Mouse (Mus musculus) liver, embryonic 13.5 days (tissue): ENCODE data around the gene Cbln1. TPM values are rescaled to one million over a fixed set of nuclear protein-coding genes. Genes with fewer than 3 reads are reported as not detected.

ENCODE experiments used
- ATAC-seq: fragments of 200-750 bp; cut with Nextera tagmentation; 2 replicates; pipeline ENCODE4 v1.8.0; 2017; ENCODE audit warnings: low read depth, mild to moderate bottlenecking, moderate number of reproducible peaks, moderate library complexity
- DNase-seq: peaks from one replicate; pipeline ENCODE4 v3.0.0; 2022
- H3K27ac ChIP-seq: fragments of 300-500 bp; sonication (generic); 2 replicates; pipeline ENCODE4 v1.5.1; 2015; ENCODE audit warnings: moderate library complexity, mild to moderate bottlenecking, inconsistent platforms
- H3K27me3 ChIP-seq: fragments of 300-500 bp; sonication (generic); 2 replicates; pipeline ENCODE4 v1.6.1; 2015; ENCODE audit warnings: mild to moderate bottlenecking, inconsistent platforms
- H3K36me3 ChIP-seq: fragments of 300-500 bp; sonication (generic); 2 replicates; pipeline ENCODE4 v1.6.1; 2015; ENCODE audit warnings: mild to moderate bottlenecking, inconsistent platforms
- H3K4me1 ChIP-seq: fragments of 300-500 bp; sonication (generic); replicated peaks from 2 replicates; pipeline ENCODE4 v1.6.1; 2015; ENCODE audit warnings: inconsistent platforms
- H3K4me2 ChIP-seq: fragments of 300-500 bp; sonication (generic); 2 replicates; pipeline ENCODE4 v1.6.1; 2015; ENCODE audit warnings: inconsistent platforms, mild to moderate bottlenecking, moderate library complexity
- H3K4me3 ChIP-seq: fragments of 300-500 bp; sonication (generic); replicated peaks from 2 replicates; pipeline ENCODE4 v1.5.1; 2015; ENCODE audit warnings: mild to moderate bottlenecking, inconsistent platforms
- H3K9ac ChIP-seq: fragments of 300-500 bp; sonication (generic); 2 replicates; pipeline ENCODE4 v1.6.1; 2015; ENCODE audit warnings: mild to moderate bottlenecking, inconsistent platforms
- H3K9me3 ChIP-seq: fragments of 300-500 bp; sonication (generic); replicated peaks from 2 replicates; pipeline ENCODE4 v1.6.1; 2016; ENCODE audit warnings: inconsistent platforms
- WGBS: fragments of 180-500 bp; shearing (Covaris S2); methylation state at CpG from one replicate; pipeline ENCODE4 v1.1.7; 2015; ENCODE audit not compliant: insufficient replicate concordance; 5-methylcytosine and 5-hydroxymethylcytosine counted together
- polyA plus RNA-seq: library from polyadenylated mRNA; unstranded; fragments of >200 nt; fragmentation: Nextera tagmentation; extraction: Ambion mirVana; gene quantifications from 2 replicates; pipeline ENCODE4 v1.2.1, GENCODE M21; 2015

Cbln1 gene
- polyA plus RNA-seq: 0.05 TPM in 1 of 2 replicates, not detected in the other

- Histone ChIP-seq H3K4me2 (peak within 1 kb of the TSS; percentile 75), H3K36me3 (no peaks in the 10 kb centered on the region), H3K4me3 (peak within 1 kb of the TSS; percentile 55), H3K27ac (no peak within 1 kb of the TSS), H3K9ac (no peak within 1 kb of the TSS), H3K27me3 (peaks cover 95% of the 10 kb centered on the region), H3K4me1 (peaks cover 14% of the 10 kb centered on the region), H3K9me3 (no peaks in the 10 kb centered on the region)
- DNase-seq: peak; percentile 57
- ATAC-seq: peak; percentile 94
- under 1% methylated on average over 98 of the region's 122 CpGs for whole genome bisulfite sequencing
These were observed at the start of gene Cbln1 for GRCm38 (mm10) chr8:87472271-87473236. TSS of gene Cbln1 (minus strand) at chr8:87472609.

GRCm38 (mm10) chr8:87517132-87517531 lies 44.7 kb upstream of the Cbln1 start:
- Histone ChIP-seq H3K36me3 (no peaks in the 10 kb centered on the region), H3K27ac (no peak overlapping the region), H3K4me2 (no peak overlapping the region), H3K27me3 (no peaks in the 10 kb centered on the region), H3K9me3 (no peaks in the 10 kb centered on the region), H3K9ac (no peak overlapping the region), H3K4me3 (no peak overlapping the region), H3K4me1 (no peaks in the 10 kb centered on the region)
- no peak for ATAC-seq
- WGBS: 71% methylated on average over 3 of the region's 3 CpGs
- DNase-seq: no peak

- H3K9me3 ChIP-seq: no peaks in the 10 kb centered on the region
- H3K9ac ChIP-seq: no peak overlapping the region
- H3K4me1 ChIP-seq: no peaks in the 10 kb centered on the region
- H3K27ac ChIP-seq: no peak overlapping the region
- no peak for ATAC-seq
- no peak overlapping the region for H3K4me3 ChIP-seq
- no peak for DNase-seq
- H3K36me3 ChIP-seq: no peaks in the 10 kb centered on the region
- 65% methylated on average over 5 of the region's 5 CpGs for WGBS
- no peak overlapping the region for H3K4me2 ChIP-seq
- no peaks in the 10 kb centered on the region for H3K27me3 ChIP-seq
These were observed 41.4 kb upstream of the Cbln1 start for GRCm38 (mm10) chr8:87513796-87514195.

GRCm38 (mm10) chr8:87513350-87513749 lies 40.9 kb upstream of the Cbln1 start:
- Histone ChIP-seq H3K27me3 (no peaks in the 10 kb centered on the region), H3K4me1 (no peaks in the 10 kb centered on the region), H3K27ac (no peak overlapping the region), H3K9ac (no peak overlapping the region), H3K4me3 (no peak overlapping the region), H3K9me3 (no peaks in the 10 kb centered on the region), H3K4me2 (no peak overlapping the region), H3K36me3 (no peaks in the 10 kb centered on the region)
- DNase-seq: no peak
- 55% methylated on average over 3 of the region's 3 CpGs for WGBS
- ATAC-seq: no peak

GRCm38 (mm10) chr8:87512636-87513035 lies 40.2 kb upstream of the Cbln1 start:
- Histone ChIP-seq H3K27me3 (no peaks in the 10 kb centered on the region), H3K9ac (no peak overlapping the region), H3K27ac (no peak overlapping the region), H3K4me3 (no peak overlapping the region), H3K9me3 (no peaks in the 10 kb centered on the region), H3K4me2 (no peak overlapping the region), H3K4me1 (no peaks in the 10 kb centered on the region), H3K36me3 (no peaks in the 10 kb centered on the region)
- ATAC-seq (no peak), DNase-seq (no peak)
- WGBS: 58% methylated on average over 6 of the region's 6 CpGs

GRCm38 (mm10) chr8:87507046-87507445 lies 34.6 kb upstream of the Cbln1 start:
- Histone ChIP-seq H3K4me3 (no peak overlapping the region), H3K36me3 (no peaks in the 10 kb centered on the region), H3K4me1 (no peaks in the 10 kb centered on the region), H3K27ac (no peak overlapping the region), H3K9ac (no peak overlapping the region), H3K9me3 (no peaks in the 10 kb centered on the region), H3K27me3 (no peaks in the 10 kb centered on the region), H3K4me2 (no peak overlapping the region)
- no peak for ATAC-seq
- 29% methylated on average over 9 of the region's 9 CpGs for WGBS
- DNase-seq: no peak

- H3K4me2 ChIP-seq: no peak overlapping the region
- WGBS: 50% methylated on average over 5 of the region's 5 CpGs
- H3K4me1 ChIP-seq: no peaks in the 10 kb centered on the region
- no peak for ATAC-seq
- H3K27ac ChIP-seq: no peak overlapping the region
- no peak for DNase-seq
- H3K4me3 ChIP-seq: no peak overlapping the region
- no peaks in the 10 kb centered on the region for H3K36me3 ChIP-seq
- H3K9me3 ChIP-seq: no peaks in the 10 kb centered on the region
- H3K27me3 ChIP-seq: no peaks in the 10 kb centered on the region
- no peak overlapping the region for H3K9ac ChIP-seq
These were observed 32.0 kb upstream of the Cbln1 start for GRCm38 (mm10) chr8:87504441-87504840.

GRCm38 (mm10) chr8:87502684-87503083 lies 30.3 kb upstream of the Cbln1 start:
- H3K36me3 ChIP-seq: no peaks in the 10 kb centered on the region
- H3K4me2 ChIP-seq: no peak overlapping the region
- no peaks in the 10 kb centered on the region for H3K27me3 ChIP-seq
- H3K9ac ChIP-seq: no peak overlapping the region
- H3K27ac ChIP-seq: no peak overlapping the region
- ATAC-seq: no peak
- no peaks in the 10 kb centered on the region for H3K4me1 ChIP-seq
- H3K9me3 ChIP-seq: no peaks in the 10 kb centered on the region
- no peak overlapping the region for H3K4me3 ChIP-seq
- DNase-seq: no peak
- WGBS: 54% methylated on average over 6 of the region's 6 CpGs

- no peak overlapping the region for H3K27ac ChIP-seq
- no peak overlapping the region for H3K9ac ChIP-seq
- no peaks in the 10 kb centered on the region for H3K27me3 ChIP-seq
- WGBS: 65% methylated on average over 6 of the region's 6 CpGs
- no peaks in the 10 kb centered on the region for H3K9me3 ChIP-seq
- DNase-seq (no peak), ATAC-seq (no peak)
- H3K36me3 ChIP-seq: no peaks in the 10 kb centered on the region
- no peaks in the 10 kb centered on the region for H3K4me1 ChIP-seq
- H3K4me3 ChIP-seq: no peak overlapping the region
- H3K4me2 ChIP-seq: no peak overlapping the region
These were observed 25.2 kb upstream of the Cbln1 start for GRCm38 (mm10) chr8:87497641-87498040.

- H3K4me1 ChIP-seq: no peaks in the 10 kb centered on the region
- H3K9me3 ChIP-seq: no peaks in the 10 kb centered on the region
- H3K27ac ChIP-seq: no peak overlapping the region
- 78% methylated on average over 7 of the region's 7 CpGs for WGBS
- H3K9ac ChIP-seq: no peak overlapping the region
- no peaks in the 10 kb centered on the region for H3K27me3 ChIP-seq
- no peak for DNase-seq
- no peaks in the 10 kb centered on the region for H3K36me3 ChIP-seq
- no peak overlapping the region for H3K4me3 ChIP-seq
- H3K4me2 ChIP-seq: no peak overlapping the region
- ATAC-seq: no peak
These were observed 24.1 kb upstream of the Cbln1 start for GRCm38 (mm10) chr8:87496511-87496910.

- no peak for DNase-seq
- no peaks in the 10 kb centered on the region for H3K9me3 ChIP-seq
- no peak overlapping the region for H3K4me2 ChIP-seq
- H3K27ac ChIP-seq: no peak overlapping the region
- no peak overlapping the region for H3K9ac ChIP-seq
- ATAC-seq: no peak
- WGBS: 65% methylated on average over 9 of the region's 9 CpGs
- H3K27me3 ChIP-seq: no peaks in the 10 kb centered on the region
- no peak overlapping the region for H3K4me3 ChIP-seq
- no peaks in the 10 kb centered on the region for H3K36me3 ChIP-seq
- H3K4me1 ChIP-seq: no peaks in the 10 kb centered on the region
These were observed 22.5 kb upstream of the Cbln1 start for GRCm38 (mm10) chr8:87494862-87495261.
